Mouse (Mus musculus) heart, embryonic 15.5 days (tissue): ENCODE data around the gene Mfsd4b4. TPM values are rescaled to one million over a fixed set of nuclear protein-coding genes. Genes with fewer than 3 reads are reported as not detected.
"Not testable (repeated sequence)": the region's sequence is repeated elsewhere in the genome, so short reads cannot be mapped to it uniquely, and the experiment has no call there.

Source experiments
- ATAC-seq: fragments of 200-750 bp; cut with Nextera tagmentation; replicated peaks from 2 replicates; pipeline ENCODE4 v1.8.0; 2017; ENCODE audit warnings: low read depth, moderate TSS enrichment; ENCODE audit not compliant: insufficient number of reproducible peaks, insufficient read depth, low FRiP score
- H3K27ac ChIP-seq: fragments of 300-500 bp; sonication (generic); 2 replicates; pipeline ENCODE4 v1.5.1; 2015; ENCODE audit warnings: mild to moderate bottlenecking, inconsistent platforms
- H3K27me3 ChIP-seq: fragments of 300-500 bp; sonication (generic); 2 replicates; pipeline ENCODE4 v1.6.1; 2015; ENCODE audit warnings: inconsistent platforms
- H3K36me3 ChIP-seq: fragments of 300-500 bp; sonication (generic); 2 replicates; pipeline ENCODE4 v1.6.1; 2015; ENCODE audit warnings: mild to moderate bottlenecking, inconsistent platforms
- H3K4me1 ChIP-seq: fragments of 300-500 bp; sonication (generic); replicated peaks from 2 replicates; pipeline ENCODE4 v1.6.1; 2015; ENCODE audit warnings: inconsistent platforms
- H3K4me2 ChIP-seq: fragments of 300-500 bp; sonication (generic); 2 replicates; pipeline ENCODE4 v1.6.1; 2015; ENCODE audit warnings: inconsistent platforms, mild to moderate bottlenecking, moderate library complexity
- H3K4me3 ChIP-seq: fragments of 300-500 bp; sonication (generic); 2 replicates; pipeline ENCODE4 v1.5.1; 2015; ENCODE audit warnings: mild to moderate bottlenecking, inconsistent platforms
- H3K9ac ChIP-seq: fragments of 300-500 bp; sonication (generic); 2 replicates; pipeline ENCODE4 v1.6.1; 2015; ENCODE audit warnings: mild to moderate bottlenecking, inconsistent platforms
- H3K9me3 ChIP-seq: fragments of 300-500 bp; sonication (generic); replicated peaks from 2 replicates; pipeline ENCODE4 v1.6.1; 2016; ENCODE audit warnings: inconsistent platforms
- WGBS: fragments of 180-500 bp; shearing (Covaris S2); methylation state at CpG from one replicate; pipeline ENCODE4 v1.1.7; 2015; ENCODE audit warnings: mixed read lengths; 5-methylcytosine and 5-hydroxymethylcytosine counted together
- polyA plus RNA-seq: library from polyadenylated mRNA; unstranded; fragments of >200 nt; fragmentation: Nextera tagmentation; extraction: Ambion mirVana; gene quantifications from 2 replicates; pipeline ENCODE4 v1.2.1, GENCODE M21; 2015

Mfsd4b4 gene
- 2.8 and 4.1 TPM in 2 replicates for polyA plus RNA-seq

GRCm38 (mm10) chr10:39898874-39899371 lies at the start of gene Mfsd4b4:
Mfsd4b4 (minus strand) TSS chr10:39899238.
- Histone ChIP-seq H3K9ac (peak within 1 kb of the TSS; percentile 69), H3K9me3 (no peaks in the 10 kb centered on the region), H3K4me1 (peaks cover 9% of the 10 kb centered on the region), H3K27me3 (no peaks in the 10 kb centered on the region), H3K4me3 (peak within 1 kb of the TSS; percentile 65), H3K36me3 (no peaks in the 10 kb centered on the region), H3K27ac (peak within 1 kb of the TSS; percentile 85), H3K4me2 (peak within 1 kb of the TSS; percentile 74)
- 1% methylated on average over 41 of the region's 41 CpGs for WGBS
- ATAC-seq, result peak; percentile 98

GRCm38 (mm10) chr10:39947195-39947594 lies 48.2 kb upstream of the Mfsd4b4 start:
- not testable (repeated sequence) for H3K4me1 ChIP-seq, H3K4me3 ChIP-seq, H3K27me3 ChIP-seq, H3K9ac ChIP-seq, H3K4me2 ChIP-seq, H3K9me3 ChIP-seq, H3K36me3 ChIP-seq, H3K27ac ChIP-seq, ATAC-seq
- 80% methylated on average over 3 of the region's 3 CpGs for WGBS

DNA sequence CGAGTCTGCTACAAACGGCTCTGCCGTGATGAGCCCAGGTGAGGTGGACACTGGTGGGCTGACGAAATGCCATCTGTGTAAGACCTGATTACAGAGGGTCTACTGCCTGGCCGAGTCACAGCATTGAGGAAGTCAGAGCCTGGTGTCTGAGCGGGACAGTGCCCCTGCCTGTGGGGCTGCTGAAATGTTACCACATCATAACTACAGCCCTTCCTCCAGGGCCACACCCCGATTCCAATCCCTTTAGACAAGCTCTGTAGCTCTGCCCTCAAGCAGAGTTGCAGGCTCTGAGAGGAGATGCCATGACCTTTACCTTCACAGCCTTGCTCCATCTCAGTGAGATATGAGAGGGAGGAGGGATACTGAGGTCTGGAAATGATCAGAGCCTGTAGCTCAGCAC lies 37.5 kb upstream of the Mfsd4b4 start:
- 68% methylated on average over 7 of the region's 7 CpGs for WGBS
- Histone ChIP-seq H3K27me3 (no peaks in the 10 kb centered on the region), H3K4me3 (no peak overlapping the region), H3K9ac (no peak overlapping the region), H3K4me2 (no peak overlapping the region), H3K4me1 (no peaks in the 10 kb centered on the region), H3K27ac (no peak overlapping the region), H3K36me3 (no peaks in the 10 kb centered on the region), H3K9me3 (no peaks in the 10 kb centered on the region)
- ATAC-seq, result no peak

DNA sequence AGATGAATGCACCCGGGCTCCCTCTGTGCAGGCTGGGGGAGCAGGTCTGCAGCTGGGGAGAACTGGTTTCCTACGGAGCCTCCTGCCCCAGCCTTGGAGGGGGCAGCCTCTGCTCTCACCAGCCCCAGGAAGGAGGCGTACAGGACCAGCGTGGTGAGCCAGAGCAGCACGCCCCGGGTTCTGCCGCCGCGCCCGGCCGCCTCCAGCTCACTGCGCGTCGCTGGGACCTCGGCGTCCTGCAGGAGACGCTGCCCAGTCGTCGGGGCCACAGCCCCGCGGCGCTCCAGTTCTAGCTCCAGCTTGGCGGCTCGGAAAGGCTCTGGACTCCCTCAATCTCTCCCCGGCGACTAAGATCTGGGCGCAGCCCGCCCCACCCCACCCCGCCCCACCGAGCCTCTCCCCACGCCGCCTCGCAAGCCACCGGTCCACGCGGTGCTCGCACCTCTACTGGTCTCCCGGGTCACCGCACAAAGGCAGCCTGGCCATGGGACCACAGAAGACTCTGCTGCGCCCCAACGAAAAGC lies 27.6 kb upstream of the Mfsd4b4 start, which contains the start of gene Mfsd4b2:
Gene Mfsd4b2 (minus strand): TSS at position 308 of the 524 bp plus-strand sequence.
- H3K27me3 ChIP-seq, result peaks cover 17% of the 10 kb centered on the region
- 2% methylated on average over 41 of the region's 41 CpGs for WGBS
- ATAC-seq, result peak; percentile 53

DNA sequence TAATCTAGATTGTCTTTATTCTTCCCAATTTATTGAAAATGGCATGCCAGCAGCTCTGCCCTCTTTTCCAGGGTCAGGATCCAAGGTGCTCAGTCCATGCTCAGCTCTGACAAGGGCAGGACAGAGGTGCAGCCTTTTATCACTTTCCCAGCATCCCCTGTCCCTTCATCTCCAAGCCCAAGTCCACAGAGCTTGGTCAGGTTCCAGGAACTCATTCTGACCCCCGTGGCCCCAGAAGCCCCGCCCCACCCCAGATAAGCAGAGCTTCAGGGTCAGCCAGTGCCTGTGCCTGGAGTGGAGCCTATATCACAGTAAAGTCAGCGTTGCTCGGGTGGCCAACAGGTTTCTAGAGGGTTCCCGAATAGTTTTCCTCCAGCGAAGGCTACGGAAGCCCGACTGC lies 25.5 kb upstream of the Mfsd4b4 start:
- H3K9me3 ChIP-seq, H3K4me2 ChIP-seq, ATAC-seq, H3K36me3 ChIP-seq, H3K9ac ChIP-seq, H3K4me3 ChIP-seq, H3K4me1 ChIP-seq, H3K27ac ChIP-seq: not testable (repeated sequence)
- 48% methylated on average over 8 of the region's 8 CpGs for WGBS
- peaks cover 17% of the 10 kb centered on the region for H3K27me3 ChIP-seq

More for the DNA sequence above, 27.6 kb upstream of the Mfsd4b4 start, which contains the start of gene Mfsd4b2:
- H3K9me3 ChIP-seq, result no peaks in the 10 kb centered on the region
- H3K36me3 ChIP-seq, result no peaks in the 10 kb centered on the region
- H3K4me2 ChIP-seq, result peak within 1 kb of the TSS; percentile 94
- no peak within 1 kb of the TSS for H3K27ac ChIP-seq
- H3K9ac ChIP-seq, result peak within 1 kb of the TSS; percentile 60
- peaks cover 10% of the 10 kb centered on the region for H3K4me1 ChIP-seq
- peak within 1 kb of the TSS; percentile 51 for H3K4me3 ChIP-seq

DNA sequence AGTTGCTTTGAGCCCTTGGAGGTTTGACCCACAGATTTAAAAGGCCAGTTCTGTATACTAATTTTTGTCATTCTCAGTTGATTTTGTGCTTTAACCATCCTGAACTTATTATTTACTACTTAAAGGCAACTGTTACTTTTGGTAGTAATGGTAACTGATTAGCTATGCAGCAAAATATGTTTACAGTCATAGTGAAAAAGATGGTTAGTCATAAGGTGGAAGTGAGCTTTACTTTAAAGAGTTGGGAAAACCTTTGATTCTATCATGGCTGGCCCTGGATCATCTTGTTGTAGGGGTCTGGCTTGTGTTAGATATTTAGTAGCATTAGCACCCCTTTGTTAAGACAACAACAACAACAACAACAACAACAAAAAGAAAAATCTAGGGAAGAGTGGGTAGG lies 13.6 kb upstream of the Mfsd4b4 start:
- H3K4me3 ChIP-seq, result no peak overlapping the region
- no peaks in the 10 kb centered on the region for H3K36me3 ChIP-seq
- no peaks in the 10 kb centered on the region for H3K27me3 ChIP-seq
- H3K27ac ChIP-seq, result no peak overlapping the region
- no peaks in the 10 kb centered on the region for H3K9me3 ChIP-seq
- no peak overlapping the region for H3K4me2 ChIP-seq
- H3K9ac ChIP-seq, result no peak overlapping the region
- peaks cover 4% of the 10 kb centered on the region; the same call in 1 of the 2 replicates for H3K4me1 ChIP-seq
- no peak for ATAC-seq

- Histone ChIP-seq H3K4me1 (peaks cover 4% of the 10 kb centered on the region; the same call in 1 of the 2 replicates), H3K4me2 (peak overlapping the region; percentile 42), H3K4me3 (peak overlapping the region; percentile 31), H3K36me3 (no peaks in the 10 kb centered on the region), H3K27ac (no peak overlapping the region), H3K9me3 (no peaks in the 10 kb centered on the region), H3K27me3 (no peaks in the 10 kb centered on the region), H3K9ac (no peak overlapping the region)
- 51% methylated on average over 13 of the region's 13 CpGs for WGBS
- ATAC-seq, result no peak
These were observed 9.9 kb upstream of the Mfsd4b4 start for GRCm38 (mm10) chr10:39908768-39909441.

DNA sequence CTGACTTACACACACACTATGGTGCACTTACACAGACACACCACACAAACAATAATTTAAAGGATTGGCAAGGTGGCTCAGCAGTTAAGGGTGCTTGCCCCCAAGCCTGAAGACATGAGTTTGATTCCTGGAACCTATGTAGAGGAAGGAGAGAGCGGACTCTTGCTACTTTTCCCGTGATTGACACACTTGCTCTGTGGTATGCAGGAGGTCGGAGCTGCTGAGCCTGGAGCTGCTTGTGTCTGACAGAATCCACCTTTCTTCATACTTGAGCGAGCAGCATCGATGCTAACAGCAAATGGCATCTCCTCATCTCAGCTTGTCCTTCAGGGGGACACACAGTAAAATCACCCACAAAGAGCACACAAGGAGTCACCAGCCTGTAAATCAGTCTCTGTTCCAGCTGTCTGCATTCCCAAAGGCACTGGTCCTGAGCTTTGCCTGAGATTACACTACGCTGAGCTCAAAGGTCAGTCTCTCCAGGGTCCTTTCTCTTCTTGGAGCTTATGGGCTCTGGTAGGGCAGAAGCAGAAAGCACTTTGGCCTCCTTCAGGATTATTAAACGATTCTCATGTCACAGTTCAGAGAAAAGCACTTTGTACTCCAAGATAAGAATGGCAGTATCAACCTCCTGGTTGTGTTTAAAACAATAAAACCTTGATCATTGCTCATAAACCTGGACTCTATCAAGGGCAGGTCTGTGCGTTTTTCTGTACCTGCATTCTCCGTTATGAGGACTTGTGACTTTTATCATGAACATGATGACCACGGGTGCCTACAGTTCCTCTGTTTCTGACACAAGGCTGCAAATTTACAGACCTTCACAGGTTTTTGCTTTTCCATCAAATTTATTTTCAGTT lies 8.0 kb upstream of the Mfsd4b4 start:
- H3K4me2 ChIP-seq, result no peak overlapping the region
- 68% methylated on average over 10 of the region's 10 CpGs for WGBS
- no peak for ATAC-seq

GRCm38 (mm10) chr10:39904191-39904590 lies 5.2 kb upstream of the Mfsd4b4 start:
- Histone ChIP-seq H3K36me3 (no peaks in the 10 kb centered on the region), H3K4me1 (peaks cover 7% of the 10 kb centered on the region; the same call in 1 of the 2 replicates), H3K9me3 (no peaks in the 10 kb centered on the region), H3K27ac (no peak overlapping the region), H3K27me3 (no peaks in the 10 kb centered on the region), H3K4me2 (no peak overlapping the region), H3K9ac (no peak overlapping the region), H3K4me3 (no peak overlapping the region)
- no peak for ATAC-seq
- 76% methylated on average over 3 of the region's 3 CpGs for WGBS

More for the DNA sequence above, 8.0 kb upstream of the Mfsd4b4 start:
- H3K9ac ChIP-seq, result no peak overlapping the region
- no peaks in the 10 kb centered on the region for H3K9me3 ChIP-seq
- H3K4me1 ChIP-seq, result peaks cover 4% of the 10 kb centered on the region; the same call in 1 of the 2 replicates
- no peak overlapping the region for H3K4me3 ChIP-seq
- H3K27me3 ChIP-seq, result no peaks in the 10 kb centered on the region
- H3K36me3 ChIP-seq, result no peaks in the 10 kb centered on the region
- H3K27ac ChIP-seq, result no peak overlapping the region

DNA sequence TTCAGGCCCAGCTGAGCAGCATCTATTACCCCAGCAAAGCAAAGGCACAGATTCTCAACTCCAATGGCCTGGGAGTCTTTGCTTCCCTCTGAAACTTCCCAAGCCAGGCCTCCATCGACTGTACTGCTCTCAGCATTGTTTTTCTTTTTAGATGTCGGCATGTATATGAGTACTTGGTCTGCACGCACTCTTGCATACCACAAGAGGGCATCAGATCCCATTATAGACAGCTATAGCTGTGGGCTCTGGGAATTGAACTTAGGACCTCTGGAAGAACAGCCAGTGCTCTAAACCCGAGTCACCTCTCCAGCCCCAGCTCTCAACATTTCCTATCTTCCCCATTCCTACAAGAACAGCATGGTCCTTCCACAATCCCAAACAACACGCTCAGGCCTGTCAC lies 2.5 kb downstream of the Mfsd4b4 start:
- no peak overlapping the region for H3K27ac ChIP-seq
- no peaks in the 10 kb centered on the region for H3K27me3 ChIP-seq
- no peak overlapping the region for H3K9ac ChIP-seq
- no peak for ATAC-seq
- peaks cover 9% of the 10 kb centered on the region for H3K4me1 ChIP-seq
- H3K9me3 ChIP-seq, result no peaks in the 10 kb centered on the region
- H3K4me3 ChIP-seq, result no peak overlapping the region
- 83% methylated on average over 5 of the region's 5 CpGs for WGBS
- H3K4me2 ChIP-seq, result no peak overlapping the region
- no peaks in the 10 kb centered on the region for H3K36me3 ChIP-seq
